In the genomic region with DNA sequence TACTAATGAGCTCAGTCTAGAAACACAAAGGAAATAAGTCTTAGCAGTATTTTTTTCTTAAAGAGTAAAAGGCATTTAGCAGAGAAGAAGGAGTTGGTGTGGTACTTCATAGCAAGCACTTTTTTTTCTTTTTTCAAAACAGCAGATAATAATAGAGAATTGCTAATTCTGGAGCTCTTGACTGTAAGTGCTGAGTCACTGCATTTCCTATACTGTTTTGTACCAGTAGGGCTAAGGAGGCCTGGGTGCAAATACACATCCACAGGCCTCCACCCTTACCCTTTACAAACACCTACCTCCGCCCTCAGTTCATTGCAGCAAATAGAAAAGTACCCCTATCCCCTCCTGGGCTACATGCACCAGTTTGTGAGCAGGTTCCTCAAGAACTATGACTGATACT, we compare ENCODE assay signal across 8 mouse cellular contexts. TPM values are rescaled to one million over a fixed set of nuclear protein-coding genes. Genes with fewer than 3 reads are reported as not detected.
DNase-seq lines count a peak whose midpoint lies in the region; ATAC-seq and TF ChIP-seq lines count a peak whose summit lies in the region.

No protein-coding gene starts in this region.

- no peak overlapping the region for H3K4me3 ChIP-seq in gastrocnemius, adult 2 months
- no peak overlapping the region for H3K4me3 ChIP-seq in forebrain, embryonic 12.5 days (replicated peaks)
- H3K4me3 ChIP-seq in intestine, postnatal 0 days (ENCODE audit: low read depth, low read length), result no peak overlapping the region

- 0 out of 2 replicates have a peak overlapping the region, but pooled peaks have one; percentile 1 for H3K27ac ChIP-seq in gastrocnemius, adult 2 months
- peak overlapping the region; percentile 86 for H3K27ac ChIP-seq in forebrain, embryonic 12.5 days
- H3K27ac ChIP-seq in intestine, postnatal 0 days (ENCODE audit: low read depth, low read length), result no peak overlapping the region

- no peaks in the 10 kb centered on the region for H3K27me3 ChIP-seq in forebrain, embryonic 12.5 days
- H3K27me3 ChIP-seq in intestine, postnatal 0 days (replicated peaks; ENCODE audit: control insufficient read depth, insufficient read depth, low read length), result no peaks in the 10 kb centered on the region

- peaks cover 69% of the 10 kb centered on the region for H3K4me1 ChIP-seq in forebrain, embryonic 12.5 days
- no peaks in the 10 kb centered on the region for H3K4me1 ChIP-seq in intestine, postnatal 0 days (replicated peaks; ENCODE audit: control insufficient read depth, insufficient read depth, low read length)

- H3K9ac ChIP-seq in forebrain, embryonic 12.5 days, result no peak overlapping the region
- H3K9ac ChIP-seq in intestine, postnatal 0 days (ENCODE audit: low read depth, low read length), result no peak overlapping the region

- no peak for DNase-seq in gastrocnemius, adult 2 months
- DNase-seq in gastrocnemius, postnatal 14 days, result no peak
- peak; percentile 84 for DNase-seq in ES-CJ7 (ENCODE audit: low read depth, low spot score)
- DNase-seq in right cerebral cortex, adult 18-20 months, result no peak

- H3K36me3 ChIP-seq in forebrain, embryonic 12.5 days (replicated peaks), result 0 out of 2 replicates have a peak, but pooled peaks cover 6% of the 10 kb centered on the region
- no peaks in the 10 kb centered on the region for H3K36me3 ChIP-seq in intestine, postnatal 0 days (ENCODE audit: control insufficient read depth, insufficient read depth)

- no peaks in the 10 kb centered on the region for H3K9me3 ChIP-seq in forebrain, embryonic 12.5 days
- H3K9me3 ChIP-seq in intestine, postnatal 0 days (ENCODE audit: control insufficient read depth), result no peaks in the 10 kb centered on the region

- TF ChIP-seq CTCF in gastrocnemius, adult 2 months (IDR thresholded peaks at IDR 0.05), result no peak
- no peak for TF ChIP-seq CTCF in intestine, postnatal 0 days (IDR thresholded peaks at IDR 0.05; ENCODE audit: low read depth)

- intact Hi-C loops in gastrocnemius, adult 2 months (cut with DNase I), result no loop called here
- intact Hi-C loops in gastrocnemius, postnatal 14 days (cut with DNase I; ENCODE audit: low total_unique reads), result loop anchor here (5.0 kb wide), 3 partner anchors 34 to 129 kb away; no protein-coding TSS in a partner anchor

- ATAC-seq in forebrain, embryonic 12.5 days (ENCODE audit: low FRiP score), result no peak
- peak; percentile 35 for ATAC-seq in megakaryocyte progenitor cell, adult 5-6 weeks (replicated peaks; ENCODE audit: poor library complexity)
- no peak for ATAC-seq in inflammation-experienced regulatory T-cells, adult 6 months
- ATAC-seq in intestine, postnatal 0 days, result no peak

- WGBS in forebrain, embryonic 12.5 days, result 62% methylated on average over 1 of the region's 1 CpGs
- 81% methylated on average over 1 of the region's 1 CpGs for WGBS in intestine, postnatal 0 days

- H3K4me2 ChIP-seq in forebrain, embryonic 12.5 days, result 0 out of 2 replicates have a peak overlapping the region, but pooled peaks have one; percentile 13
- H3K4me2 ChIP-seq in intestine, postnatal 0 days (replicated peaks; ENCODE audit: low read depth), result no peak overlapping the region

RNA-seq across cellular contexts. Expression of a gene that starts 17.6 kb away (rescaled TPM):
- total RNA-seq in gastrocnemius, adult 2 months (2021), result 10 to 100 TPM; 48.4 to 66.4 TPM
- 10 to 100 TPM; 76.5 to 88.0 TPM for total RNA-seq in gastrocnemius, postnatal 14 days (2021)
- 75.6 and 77.9 TPM in 2 replicates for polyA plus RNA-seq in forebrain, embryonic 12.5 days (2016; fragmentation: Nextera tagmentation; extraction: Ambion mirVana)
- 103 and 130 TPM in 2 replicates for total RNA-seq in megakaryocyte progenitor cell, adult 5-6 weeks (2015)
- total RNA-seq in megakaryocyte progenitor cell, adult 5-6 weeks (2017), result 123 and 159 TPM in 2 replicates
- 100 to 1,000 TPM in 2 of 3 experiments, 10 to 100 TPM in 1; 87.3 to 165 (median 153) TPM for polyA plus RNA-seq in inflammation-experienced regulatory T-cells, adult 6 months (2017; shearing (Covaris generic))
- polyA plus RNA-seq in intestine, postnatal 0 days (2015; fragmentation: Nextera tagmentation; extraction: Ambion mirVana), result 17.3 and 22.8 TPM in 2 replicates

RNA-seq across cellular contexts. Expression of a gene that starts 51.5 kb away (rescaled TPM):
- 100 to 1,000 TPM; 242 to 305 TPM for total RNA-seq in gastrocnemius, adult 2 months (2021)
- 100 to 1,000 TPM; 256 to 285 TPM for total RNA-seq in gastrocnemius, postnatal 14 days (2021)
- polyA plus RNA-seq in forebrain, embryonic 12.5 days (2016; fragmentation: Nextera tagmentation; extraction: Ambion mirVana), result 315 and 318 TPM in 2 replicates
- total RNA-seq in megakaryocyte progenitor cell, adult 5-6 weeks (2015), result 150 and 160 TPM in 2 replicates
- total RNA-seq in megakaryocyte progenitor cell, adult 5-6 weeks (2017), result 142 and 157 TPM in 2 replicates
- polyA plus RNA-seq in inflammation-experienced regulatory T-cells, adult 6 months (2017; shearing (Covaris generic)), result 100 to 1,000 TPM; 125 to 184 (median 133) TPM
- 370 and 395 TPM in 2 replicates for polyA plus RNA-seq in intestine, postnatal 0 days (2015; fragmentation: Nextera tagmentation; extraction: Ambion mirVana)
